Mouse (Mus musculus): ENCODE data around the gene Zfp110.

The Zfp110 gene

DNA sequence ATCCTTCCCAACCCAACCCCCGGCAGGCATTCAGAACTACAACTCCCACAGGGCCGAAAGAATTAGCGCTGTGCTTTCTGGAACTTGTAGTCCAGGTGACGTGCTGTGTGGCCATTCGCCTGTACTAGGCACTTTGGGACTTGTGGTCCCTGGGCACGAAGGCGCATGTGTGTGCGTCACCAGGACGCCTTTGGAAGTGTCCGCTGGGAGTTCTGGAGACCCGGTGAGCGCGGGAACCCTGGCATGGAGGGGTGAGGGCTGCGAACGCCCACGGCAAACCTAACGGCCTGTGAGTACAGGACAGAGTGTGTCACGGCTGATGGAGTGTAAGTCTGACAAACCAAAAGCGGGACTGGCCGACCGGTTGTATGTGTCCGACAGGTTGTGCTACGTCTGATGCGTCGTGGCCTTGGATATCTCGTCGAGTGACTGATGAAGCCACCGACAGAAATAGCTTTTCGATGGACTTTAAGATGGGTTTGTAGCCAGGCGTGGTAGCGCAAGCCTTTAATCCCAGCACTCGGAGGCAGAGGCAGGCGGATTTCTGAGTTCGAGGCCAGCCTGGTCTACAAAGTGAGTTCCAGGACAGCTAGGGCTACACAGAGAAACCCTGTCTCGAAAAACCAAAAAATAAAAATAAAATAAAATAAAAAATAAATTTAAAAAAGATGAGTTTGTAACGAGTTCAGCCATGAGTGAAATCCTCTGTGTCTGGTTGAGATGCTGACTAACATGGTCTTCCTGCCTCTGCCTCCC, 63.3 kb downstream of the Zfp110 start, which contains the start of gene Zscan22:
Gene Zscan22 (plus strand): TSS at position 161 of the 756 bp plus-strand sequence.
- DNase-seq (ENCODE audit: low read depth, low spot score), result peak; percentile 98

All from R1 (cell line).